22 mouse cellular contexts compared by ENCODE assay signal in genomic region chr17:62614708-62615107, GRCm38 (mm10).
DNase-seq lines count a peak whose midpoint lies in the region; ATAC-seq and TF ChIP-seq lines count a peak whose summit lies in the region.
"Had no signal": no experiment of that assay in that cellular context is flagged by ENCODE, and none has a peak within 500 bp of the region (broad histone marks: within the 10 kb centered on the region; RNA-seq: fewer than 3 reads in every experiment).

No protein-coding gene starts in this region.

- H3K4me1 ChIP-seq in kidney, postnatal 0 days (replicated peaks; ENCODE audit: insufficient read depth, low read length), result no peaks in the 10 kb centered on the region
- H3K4me1 ChIP-seq in forebrain, embryonic 12.5 days, result peaks cover 28% of the 10 kb centered on the region

- no peaks in the 10 kb centered on the region for H3K36me3 ChIP-seq in kidney, postnatal 0 days (ENCODE audit: insufficient read depth, low read length)
- no peaks in the 10 kb centered on the region for H3K36me3 ChIP-seq in forebrain, embryonic 12.5 days (replicated peaks)
- H3K36me3 ChIP-seq: G1E; heart, embryonic 10.5 days; limb, embryonic 13.5 days; midbrain, embryonic 15.5 days had no signal

- H3K9me3 ChIP-seq in kidney, postnatal 0 days (replicated peaks; ENCODE audit: low read length), result no peaks in the 10 kb centered on the region
- no peaks in the 10 kb centered on the region for H3K9me3 ChIP-seq in forebrain, embryonic 12.5 days
- H3K9me3 ChIP-seq: heart, embryonic 10.5 days; limb, embryonic 13.5 days; midbrain, embryonic 15.5 days had no signal

- no peak overlapping the region for H3K4me2 ChIP-seq in kidney, postnatal 0 days (ENCODE audit: low read length)
- H3K4me2 ChIP-seq in forebrain, embryonic 12.5 days, result no peak overlapping the region

- no peak for ATAC-seq in kidney, postnatal 0 days (replicated peaks; ENCODE audit: low FRiP score, low read depth)
- ATAC-seq in forebrain, embryonic 12.5 days (ENCODE audit: low FRiP score), result peak; percentile 14; the same call in 1 of the 2 replicates
- ATAC-seq: CD4-positive, CD25-positive, alpha-beta regulatory T cell, adult 4 months; lung, postnatal 0 days had no signal

- no peak overlapping the region for H3K27ac ChIP-seq in kidney, postnatal 0 days
- peak overlapping the region; percentile 43 for H3K27ac ChIP-seq in forebrain, embryonic 12.5 days
- H3K27ac ChIP-seq: heart, embryonic 10.5 days; limb, embryonic 13.5 days; liver, embryonic 14.5 days had no signal

- peak; percentile 16 for DNase-seq in embryo, embryonic 10 days (ENCODE audit: low spot score)
- DNase-seq in embryo, embryonic 10.5 days (ENCODE audit: low spot score), result no peak
- peak; percentile 20 for DNase-seq in kidney, postnatal 0 days (ENCODE audit: low spot score)
- no peak for DNase-seq in kidney, adult 11 months
- DNase-seq in urinary bladder, postnatal 25 days (ENCODE audit: low spot score), result no peak
- DNase-seq in gastrocnemius, postnatal 10 days, result no peak
- no peak for DNase-seq in thymus, postnatal 25 days
- DNase-seq: adrenal gland, postnatal 36 days; cerebellum, postnatal 14 days; gastrocnemius, postnatal 36 days; kidney, adult 8-10 months; kidney, postnatal 36 days; layer of hippocampus, adult 9-11 months; right cerebral cortex, adult 18-20 months had no signal

- no peak for TF ChIP-seq CTCF in kidney, postnatal 0 days (IDR thresholded peaks at IDR 0.05; ENCODE audit: low read depth)

- H3K9ac ChIP-seq in kidney, postnatal 0 days (ENCODE audit: low read depth, low read length), result no peak overlapping the region
- H3K9ac ChIP-seq in forebrain, embryonic 12.5 days, result no peak overlapping the region
- H3K9ac ChIP-seq: limb, embryonic 13.5 days; liver, embryonic 14.5 days; midbrain, embryonic 15.5 days had no signal

- no peaks in the 10 kb centered on the region for H3K27me3 ChIP-seq in kidney, postnatal 0 days (ENCODE audit: insufficient read depth, low read length)
- H3K27me3 ChIP-seq in forebrain, embryonic 12.5 days, result peaks cover 19% of the 10 kb centered on the region
- H3K27me3 ChIP-seq: limb, embryonic 13.5 days; midbrain, embryonic 15.5 days had no signal

- 48% methylated on average over 6 of the region's 6 CpGs for WGBS in kidney, postnatal 0 days
- 26% methylated on average over 6 of the region's 6 CpGs for WGBS in forebrain, embryonic 12.5 days

- no peak overlapping the region for H3K4me3 ChIP-seq in kidney, postnatal 0 days (replicated peaks; ENCODE audit: low read depth, low read length)
- no peak overlapping the region for H3K4me3 ChIP-seq in forebrain, embryonic 12.5 days (replicated peaks)
- H3K4me3 ChIP-seq: heart, embryonic 10.5 days; limb, embryonic 13.5 days; midbrain, embryonic 15.5 days had no signal

Comparison
In these comparisons a context has a peak if more than half of its experiments do, and no peak if none do; other contexts are left out.
1. DNase-seq: peak in embryo, embryonic 10 days (single experiment) and kidney, postnatal 0 days (single experiment); none in embryo, embryonic 10.5 days (single experiment), kidney, adult 11 months (single experiment), urinary bladder, postnatal 25 days (single experiment), gastrocnemius, postnatal 10 days (single experiment) and thymus, postnatal 25 days (single experiment).